Mouse (Mus musculus) myocyte (in vitro differentiated cells): ENCODE measurements around the gene Gigyf1. TPM values are rescaled to one million over a fixed set of nuclear protein-coding genes. Genes with fewer than 3 reads are reported as not detected.

Experiments
- H3K27me3 ChIP-seq: one replicate; pipeline ENCODE4 v1.6.1; 2011; ENCODE audit not compliant: control insufficient read depth, insufficient read depth, insufficient read length
- H3K36me3 ChIP-seq: one replicate; pipeline ENCODE4 v1.6.1; 2011; ENCODE audit not compliant: control insufficient read depth, insufficient read depth
- H3K4me2 ChIP-seq: one replicate; pipeline ENCODE4 v1.6.1; 2011; ENCODE audit warnings: low read depth, control low read depth
- H3K4me3 ChIP-seq: one replicate; pipeline ENCODE4 v1.5.1; 2011; ENCODE audit warnings: mild to moderate bottlenecking, control low read depth, moderate library complexity
- H3K79me2 ChIP-seq: one replicate; pipeline ENCODE4 v1.6.1; 2011; ENCODE audit not compliant: control insufficient read depth, insufficient read depth
- H3ac ChIP-seq: one replicate; pipeline ENCODE4 v1.6.1; 2011; ENCODE audit not compliant: control insufficient read depth, insufficient read length
- CEBPB ChIP-seq: IDR thresholded peaks from 2 replicates; pipeline ENCODE4 v1.6.1; 2011; ENCODE audit warnings: mild to moderate bottlenecking, moderate library complexity; ENCODE audit not compliant: poor library complexity, insufficient read depth, severe bottlenecking
- E2F4 ChIP-seq: IDR thresholded peaks from one replicate; pipeline ENCODE4 v1.6.1; 2011; ENCODE audit warnings: mild to moderate bottlenecking, control low read depth, moderate library complexity; ENCODE audit not compliant: insufficient read depth
- MAX ChIP-seq: IDR thresholded peaks from one replicate; pipeline ENCODE4 v1.6.1; 2011; ENCODE audit warnings: low read depth, mild to moderate bottlenecking, control low read depth
- MYOD1 ChIP-seq, 3 experiments: IDR thresholded peaks; one replicate each; pipeline ENCODE4 v1.6.1; 2011; ENCODE audit warnings: control low read depth in 2 of 3, low read depth in 2 of 3, mild to moderate bottlenecking in 2 of 3, moderate library complexity in 1 of 3; ENCODE audit not compliant: insufficient read length in 2 of 3, control insufficient read depth in 1 of 3
- MYOG ChIP-seq, 3 experiments: IDR thresholded peaks; one replicate each; pipeline ENCODE4 v1.6.1; 2011; ENCODE audit warnings: control low read depth in 2 of 3, low read depth in 2 of 3, mild to moderate bottlenecking in 2 of 3; ENCODE audit not compliant: insufficient read length in 2 of 3, control insufficient read depth in 1 of 3, insufficient read depth in 1 of 3
- POLR2A ChIP-seq: IDR thresholded peaks from one replicate; pipeline ENCODE4 v1.6.1; 2011; ENCODE audit warnings: low read depth, mild to moderate bottlenecking, control low read depth, moderate library complexity; ENCODE audit not compliant: insufficient read length
- POLR2AphosphoS2 ChIP-seq: IDR thresholded peaks from one replicate; pipeline ENCODE4 v1.6.1; 2011; ENCODE audit warnings: low read depth, control low read depth; ENCODE audit not compliant: insufficient read length
- REST ChIP-seq: IDR thresholded peaks from one replicate; pipeline ENCODE4 v1.6.1; 2011; ENCODE audit warnings: mild to moderate bottlenecking, control low read depth, moderate library complexity; ENCODE audit not compliant: insufficient read depth, insufficient read length
- SRF ChIP-seq: IDR thresholded peaks from one replicate; pipeline ENCODE4 v1.6.1; 2011; ENCODE audit warnings: low read depth; ENCODE audit not compliant: control insufficient read depth, insufficient read length
- TCF12 ChIP-seq: IDR thresholded peaks from one replicate; pipeline ENCODE4 v1.6.1; 2011; ENCODE audit warnings: mild to moderate bottlenecking, control low read depth; ENCODE audit not compliant: poor library complexity, insufficient read depth, severe bottlenecking
- TCF3 ChIP-seq: IDR thresholded peaks from one replicate; pipeline ENCODE4 v1.6.1; 2011; ENCODE audit warnings: low read depth, control low read depth; ENCODE audit not compliant: insufficient read length
- USF1 ChIP-seq: IDR thresholded peaks from one replicate; pipeline ENCODE4 v1.6.1; 2011; ENCODE audit warnings: low read depth, mild to moderate bottlenecking, control low read depth, moderate library complexity
- polyA plus RNA-seq: library from polyadenylated mRNA; unstranded; fragments of >200 nt; fragmentation: generic; extraction: Trizol; gene quantifications from one replicate; pipeline ENCODE4 v1.2.1, GENCODE M21; 2012; ENCODE audit warnings: missing spikeins

Gene Gigyf1
- polyA plus RNA-seq, 1 experiment: 9.6 TPM

DNA sequence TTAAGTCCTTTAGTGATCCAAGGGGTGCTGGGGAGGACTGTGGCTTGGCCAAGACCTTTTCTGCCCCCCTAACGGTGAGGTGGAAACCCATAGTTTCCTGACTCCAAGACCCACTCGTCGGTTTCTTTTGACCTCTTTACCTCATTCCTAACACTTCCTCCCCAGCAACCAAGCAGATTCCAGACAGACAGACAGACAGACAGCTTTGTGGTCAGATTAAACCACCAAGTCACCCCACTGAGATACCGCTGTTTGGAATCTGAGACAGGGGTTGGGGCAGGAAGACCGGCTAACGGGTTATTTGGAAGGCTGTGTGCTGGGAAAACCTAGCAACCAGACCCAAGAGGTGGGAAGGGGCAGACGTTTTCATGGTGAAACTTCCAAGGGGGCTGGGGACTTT is 51.8 kb downstream of the Gigyf1 start:
- Histone ChIP-seq H3K4me2 (peak overlapping the region; percentile 66), H3ac (no peak overlapping the region), H3K36me3 (no peaks in the 10 kb centered on the region), H3K4me3 (peak overlapping the region; percentile 2), H3K79me2 (no peaks in the 10 kb centered on the region), H3K27me3 (peaks cover 17% of the 10 kb centered on the region)
- TF ChIP-seq REST (no peak), USF1 (no peak), MYOD1 (IDR thresholded peaks at IDR 0.05; ENCODE audit: control insufficient read depth in 1 of 3, insufficient read length in 2 of 3, low read depth in 2 of 3) (no peak), POLR2A (no peak), MYOG (IDR thresholded peaks at IDR 0.05; ENCODE audit: control insufficient read depth in 1 of 3, insufficient read depth in 1 of 3, insufficient read length in 2 of 3, low read depth in 2 of 3) (no peak), TCF3 (no peak), POLR2AphosphoS2 (no peak), E2F4 (no peak), MAX (no peak), CEBPB (no peak), TCF12 (no peak), SRF (no peak)

DNA sequence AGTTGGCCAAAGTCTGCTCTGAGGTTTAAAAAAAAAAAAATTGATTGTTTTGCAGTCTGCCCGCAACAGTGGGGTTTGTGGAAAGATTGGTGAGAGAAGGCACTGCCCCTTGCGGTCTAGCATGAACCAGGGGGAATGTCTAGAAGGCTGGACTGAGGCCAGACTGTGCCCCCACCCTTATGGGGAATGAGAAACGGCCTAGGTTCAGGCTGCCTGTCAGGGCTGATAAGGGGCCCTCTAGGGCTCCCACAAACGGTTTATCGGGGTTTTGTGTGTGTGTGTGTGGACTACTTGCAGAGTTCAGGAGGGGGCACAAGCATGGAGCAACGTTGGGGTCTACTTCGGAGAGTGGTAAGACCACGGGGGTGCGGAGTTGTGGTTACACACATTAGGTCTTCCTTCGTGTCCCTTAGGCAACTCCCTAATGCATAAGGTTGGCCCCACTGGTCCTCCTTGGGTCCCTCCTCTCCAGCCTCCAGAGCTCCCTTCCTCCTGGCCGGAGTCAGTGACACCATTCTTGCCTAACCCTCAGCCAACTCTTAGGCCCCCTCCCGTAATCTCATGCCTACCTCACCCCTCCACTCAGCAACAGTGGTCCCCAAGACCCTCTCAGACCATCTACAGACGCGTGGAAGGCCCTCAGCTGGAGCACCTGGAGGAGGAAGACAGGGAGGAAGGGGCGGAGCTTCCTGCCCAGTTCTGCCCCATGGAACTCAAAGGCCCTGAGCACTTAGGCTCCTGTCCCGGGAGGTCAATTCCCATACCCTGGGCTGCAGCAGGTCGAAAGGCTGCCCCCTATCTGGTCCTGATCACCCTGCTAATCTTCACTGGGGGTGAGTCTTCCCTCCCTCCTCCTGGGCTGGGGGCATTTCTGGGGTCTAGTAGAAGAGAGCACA is 52.6 kb downstream of the Gigyf1 start:
- no peaks in the 10 kb centered on the region for H3K79me2 ChIP-seq
- peak overlapping the region; percentile 18 for H3K4me2 ChIP-seq
- peak overlapping the region; percentile 2 for H3K4me3 ChIP-seq
- no peak for TF ChIP-seq CEBPB
- TF ChIP-seq MYOG (IDR thresholded peaks at IDR 0.05; ENCODE audit: control insufficient read depth in 1 of 3, insufficient read depth in 1 of 3, insufficient read length in 2 of 3, low read depth in 2 of 3): no peak
- no peak for TF ChIP-seq MAX
- TF ChIP-seq POLR2A: no peak
- no peaks in the 10 kb centered on the region for H3K36me3 ChIP-seq
- H3K27me3 ChIP-seq: peaks cover 17% of the 10 kb centered on the region
- H3ac ChIP-seq: no peak overlapping the region

- Histone ChIP-seq H3K79me2 (no peaks in the 10 kb centered on the region), H3K27me3 (peaks cover 18% of the 10 kb centered on the region), H3K36me3 (no peaks in the 10 kb centered on the region), H3ac (no peak overlapping the region), H3K4me2 (no peak overlapping the region), H3K4me3 (no peak overlapping the region)
- TF ChIP-seq POLR2AphosphoS2: no peak
- no peak for TF ChIP-seq POLR2A
- no peak for TF ChIP-seq MYOD1 (IDR thresholded peaks at IDR 0.05; ENCODE audit: control insufficient read depth in 1 of 3, insufficient read length in 2 of 3, low read depth in 2 of 3)
- TF ChIP-seq REST: no peak
- no peak for TF ChIP-seq E2F4
- no peak for TF ChIP-seq MYOG (IDR thresholded peaks at IDR 0.05; ENCODE audit: control insufficient read depth in 1 of 3, insufficient read depth in 1 of 3, insufficient read length in 2 of 3, low read depth in 2 of 3)
- TF ChIP-seq CEBPB: no peak
- no peak for TF ChIP-seq TCF12
- no peak for TF ChIP-seq MAX
- no peak for TF ChIP-seq SRF
- TF ChIP-seq USF1: no peak
- no peak for TF ChIP-seq TCF3
These were observed 56.1 kb downstream of the Gigyf1 start for GRCm38 (mm10) chr5:137574470-137574901.

Other genes starting within 250 kb of the Gigyf1 start
- 10.9 TPM for gene Ache, start 231.0 kb upstream of the Gigyf1 start, polyA plus RNA-seq
- gene Ufsp1, start 223.9 kb upstream of the Gigyf1 start, polyA plus RNA-seq: 9.0 TPM
- 59.0 TPM for gene Srrt, start 210.9 kb upstream of the Gigyf1 start, polyA plus RNA-seq
- 46.2 TPM for gene Trip6, start 204.1 kb upstream of the Gigyf1 start, polyA plus RNA-seq
- 7.9 TPM for gene Slc12a9, start 185.0 kb upstream of the Gigyf1 start, polyA plus RNA-seq
- gene Ephb4, start 168.4 kb upstream of the Gigyf1 start, polyA plus RNA-seq: 17.8 TPM
- gene Zan, start 41.5 kb upstream of the Gigyf1 start, polyA plus RNA-seq: 0.01 TPM
- gene Pop7, start 16.0 kb upstream of the Gigyf1 start, polyA plus RNA-seq: 53.0 TPM
- gene Epo, start 14.7 kb downstream of the Gigyf1 start, polyA plus RNA-seq: not detected
- 632 TPM for gene Gnb2, start 15.0 kb downstream of the Gigyf1 start, polyA plus RNA-seq
- not detected for gene Actl6b, start 35.0 kb downstream of the Gigyf1 start, polyA plus RNA-seq
- gene Tfr2, start 51.3 kb downstream of the Gigyf1 start, polyA plus RNA-seq: 1.1 TPM
- gene Mospd3, start 82.5 kb downstream of the Gigyf1 start, polyA plus RNA-seq: 30.3 TPM
- 368 TPM for gene Pcolce, start 95.2 kb downstream of the Gigyf1 start, polyA plus RNA-seq
- gene Fbxo24, start 110.5 kb downstream of the Gigyf1 start, polyA plus RNA-seq: 0.72 TPM
- gene Lrch4, start 110.6 kb downstream of the Gigyf1 start, polyA plus RNA-seq: 29.1 TPM
- gene Gm20605, start 110.6 kb downstream of the Gigyf1 start, polyA plus RNA-seq: 3.3 TPM
- 4.6 TPM for gene Sap25, start 122.8 kb downstream of the Gigyf1 start, polyA plus RNA-seq
- gene Irs3, start 127.2 kb downstream of the Gigyf1 start, polyA plus RNA-seq: 0.04 TPM
- 8.7 TPM for gene Agfg2, start 166.2 kb downstream of the Gigyf1 start, polyA plus RNA-seq
- gene Nyap1, start 223.1 kb downstream of the Gigyf1 start, polyA plus RNA-seq: 2.7 TPM
- gene Tsc22d4, start 227.2 kb downstream of the Gigyf1 start, polyA plus RNA-seq: 48.1 TPM